Mouse (Mus musculus): ENCODE results near the gene Myod1. TPM values are rescaled to one million over a fixed set of nuclear protein-coding genes. Genes with fewer than 3 reads are reported as not detected.
A peak's percentile ranks its signal among the peaks of the same experiment; 100 is the strongest.

The Myod1 gene
- polyA plus RNA-seq, 1 experiment from 2014 or later = 10.0 TPM

DNA sequence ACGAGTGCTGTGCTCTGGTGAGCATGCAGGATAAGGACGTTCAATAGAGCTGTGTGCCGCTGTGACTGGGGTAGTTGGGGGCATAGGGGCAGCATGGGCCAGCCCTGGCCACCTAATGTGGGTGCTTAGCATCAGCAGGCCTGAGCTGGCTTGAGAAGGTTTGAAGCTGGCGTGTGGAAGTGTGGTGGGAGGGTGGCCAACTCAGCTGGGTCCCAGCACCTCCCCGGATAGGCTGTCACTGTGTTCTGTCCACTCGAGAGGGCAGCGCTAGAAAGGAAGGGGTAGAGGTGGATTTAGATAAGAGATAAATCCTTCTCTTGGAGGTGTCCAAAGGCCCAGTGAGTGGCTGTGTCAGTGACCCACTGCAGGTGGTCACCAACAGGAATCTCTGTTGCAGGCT lies 41.2 kb downstream of the Myod1 start:
- ATAC-seq (ENCODE audit: insufficient read depth, low FRiP score, low TSS enrichment) (no peak), DNase-seq (ENCODE audit: low spot score) (no peak)
- H3K9ac ChIP-seq (ENCODE audit: low read length) = no peak overlapping the region
- H3K27me3 ChIP-seq (ENCODE audit: control insufficient read depth, insufficient read depth, low read length) = no peaks in the 10 kb centered on the region
- H3K4me2 ChIP-seq (ENCODE audit: low read depth) = no peak overlapping the region
- peaks cover 10% of the 10 kb centered on the region for H3K4me1 ChIP-seq (ENCODE audit: control insufficient read depth, insufficient read depth, low read length)
- WGBS = 77% methylated on average over 7 of the region's 7 CpGs
- H3K27ac ChIP-seq (ENCODE audit: low read depth, low read length) = no peak overlapping the region
- no peak overlapping the region for H3K4me3 ChIP-seq (ENCODE audit: low read depth, low read length)
- no peaks in the 10 kb centered on the region for H3K36me3 ChIP-seq (ENCODE audit: control insufficient read depth, insufficient read depth, low read length)
- no peaks in the 10 kb centered on the region for H3K9me3 ChIP-seq (ENCODE audit: control insufficient read depth, low read length)

DNA sequence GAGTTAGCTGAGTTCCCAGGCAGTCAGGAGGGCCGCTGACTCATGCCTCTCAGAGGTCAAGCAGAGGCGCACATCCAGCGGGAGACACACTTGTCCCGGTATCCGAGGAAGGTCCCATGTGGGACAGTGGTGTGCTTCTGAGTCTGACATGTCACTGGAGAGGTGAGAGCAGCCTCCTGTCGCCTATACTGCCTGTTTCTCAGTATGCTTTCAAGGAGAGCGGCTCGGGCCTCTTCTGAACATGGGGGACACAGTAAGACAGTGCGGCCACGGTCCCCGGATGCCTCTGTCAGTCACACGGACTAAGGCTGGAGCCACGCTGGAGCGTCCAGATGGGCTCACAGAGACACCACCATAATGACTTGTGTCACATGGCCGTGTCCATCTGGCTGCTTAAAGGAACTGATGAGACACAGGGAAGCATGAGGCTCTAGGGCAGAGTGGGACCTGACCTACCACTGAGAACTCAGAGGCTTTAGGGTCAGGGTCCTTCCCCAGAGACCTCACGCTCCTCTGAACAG lies 41.9 kb downstream of the Myod1 start:
- H3K9me3 ChIP-seq (ENCODE audit: control insufficient read depth, low read length) = no peaks in the 10 kb centered on the region
- H3K9ac ChIP-seq (ENCODE audit: low read length) = no peak overlapping the region
- no peak overlapping the region for H3K4me3 ChIP-seq (ENCODE audit: low read depth, low read length)
- no peak for ATAC-seq (ENCODE audit: insufficient read depth, low FRiP score, low TSS enrichment)
- H3K4me2 ChIP-seq (ENCODE audit: low read depth) = no peak overlapping the region
- no peaks in the 10 kb centered on the region for H3K27me3 ChIP-seq (ENCODE audit: control insufficient read depth, insufficient read depth, low read length)
- WGBS = 72% methylated on average over 16 of the region's 16 CpGs
- H3K36me3 ChIP-seq (ENCODE audit: control insufficient read depth, insufficient read depth, low read length) = no peaks in the 10 kb centered on the region
- DNase-seq (ENCODE audit: low spot score) = no peak
- H3K4me1 ChIP-seq (ENCODE audit: control insufficient read depth, insufficient read depth, low read length) = peaks cover 12% of the 10 kb centered on the region
- H3K27ac ChIP-seq (ENCODE audit: low read depth, low read length) = no peak overlapping the region

DNA sequence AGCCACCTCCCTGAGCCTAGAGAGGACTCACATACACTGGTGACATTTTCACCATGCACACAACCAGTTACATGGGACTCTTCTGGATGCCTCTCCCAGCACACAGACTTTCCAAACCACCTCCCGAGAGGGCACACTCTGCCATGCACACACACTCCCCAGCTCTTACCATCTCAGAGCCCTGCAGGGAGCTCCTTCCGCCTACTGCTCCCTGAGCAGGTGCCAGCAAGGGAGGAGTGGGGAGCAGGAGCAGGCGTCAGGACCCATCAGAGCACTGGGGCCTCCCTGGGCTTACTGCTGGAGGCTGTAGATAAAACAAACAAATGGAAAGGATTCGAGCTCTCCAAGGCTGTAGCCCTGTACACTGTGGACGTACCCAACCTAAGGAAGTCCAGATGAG lies 45.3 kb downstream of the Myod1 start:
- no peak for ATAC-seq (ENCODE audit: insufficient read depth, low FRiP score, low TSS enrichment)
- Histone ChIP-seq H3K9me3 (ENCODE audit: control insufficient read depth, low read length) (no peaks in the 10 kb centered on the region), H3K27me3 (ENCODE audit: control insufficient read depth, insufficient read depth, low read length) (no peaks in the 10 kb centered on the region), H3K36me3 (ENCODE audit: control insufficient read depth, insufficient read depth, low read length) (no peaks in the 10 kb centered on the region), H3K4me3 (ENCODE audit: low read depth, low read length) (no peak overlapping the region), H3K4me1 (ENCODE audit: control insufficient read depth, insufficient read depth, low read length) (peaks cover 12% of the 10 kb centered on the region), H3K4me2 (ENCODE audit: low read depth) (no peak overlapping the region), H3K9ac (ENCODE audit: low read length) (no peak overlapping the region), H3K27ac (ENCODE audit: low read depth, low read length) (no peak overlapping the region)
- no peak for DNase-seq (ENCODE audit: low spot score)
- WGBS = 61% methylated on average over 5 of the region's 5 CpGs

DNA sequence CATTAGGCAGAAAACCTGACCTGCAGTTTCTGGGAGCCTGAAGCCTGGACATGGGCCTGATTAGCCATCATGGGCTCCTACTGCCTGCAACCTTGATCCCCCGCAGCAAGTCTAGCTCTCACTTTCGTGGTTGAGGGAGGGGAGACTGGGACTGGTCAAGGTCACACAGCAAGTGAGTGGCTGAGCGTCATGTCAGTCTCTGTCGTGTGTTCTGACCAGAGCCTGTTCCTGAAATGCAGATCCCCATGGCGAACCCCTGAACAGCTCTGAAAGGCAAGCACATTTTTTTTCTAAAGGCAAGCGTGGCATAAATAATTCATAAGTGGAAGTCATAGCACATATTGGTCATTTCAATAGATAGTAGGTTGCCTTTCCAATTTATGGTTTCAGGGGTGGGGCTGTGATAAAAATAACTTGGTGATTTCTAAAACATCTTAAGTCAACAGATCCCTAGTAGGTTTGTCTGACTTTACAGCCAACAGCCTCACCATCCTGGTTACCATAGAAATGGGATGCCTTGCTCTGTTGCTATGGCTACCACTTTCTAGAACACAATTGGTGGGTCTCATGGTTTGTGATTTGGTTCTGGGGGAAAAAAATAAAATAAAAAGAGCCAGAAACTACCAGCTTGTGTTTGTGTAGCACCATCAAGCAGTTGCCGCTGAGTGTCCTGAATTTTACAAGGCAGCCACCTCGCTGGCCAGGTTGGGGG lies 45.9 kb downstream of the Myod1 start:
- ATAC-seq (ENCODE audit: insufficient read depth, low FRiP score, low TSS enrichment) (peak; percentile 72), DNase-seq (ENCODE audit: low spot score) (peak; percentile 29)
- WGBS = 59% methylated on average over 8 of the region's 8 CpGs

DNA sequence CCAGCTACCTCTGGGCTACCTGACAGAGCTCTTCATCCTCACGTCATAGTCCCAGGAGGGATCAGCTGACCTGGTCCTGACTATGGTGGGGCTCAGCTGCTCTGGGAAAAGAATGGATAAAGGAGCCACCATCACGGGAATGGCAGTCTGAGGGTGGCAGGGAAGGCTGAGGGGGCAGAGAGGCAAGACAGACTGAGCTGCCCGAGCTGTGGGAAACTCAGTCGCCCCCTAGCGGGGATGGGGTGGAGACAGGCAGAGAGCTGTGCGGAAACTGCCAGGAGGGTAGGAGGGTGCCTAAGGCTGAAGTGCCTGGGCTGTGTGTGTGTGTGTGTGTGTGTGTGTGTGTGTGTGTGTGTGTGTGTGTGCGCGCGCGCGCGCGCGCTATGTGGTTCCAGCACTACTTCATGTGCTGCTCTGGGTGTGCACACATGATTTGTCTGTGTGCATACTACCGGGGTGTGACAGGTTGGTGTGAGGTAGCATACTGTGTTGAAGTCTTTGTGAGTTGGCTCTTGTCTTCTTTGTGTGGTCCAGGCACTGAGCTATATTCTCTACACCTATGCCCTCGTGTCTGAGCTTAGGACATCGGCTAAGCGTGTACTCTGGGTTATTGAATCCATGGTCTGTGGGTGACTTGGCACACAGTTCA lies 46.6 kb downstream of the Myod1 start:
- Histone ChIP-seq H3K4me3 (ENCODE audit: low read depth, low read length) (no peak overlapping the region), H3K27ac (ENCODE audit: low read depth, low read length) (0 out of 2 replicates have a peak overlapping the region, but pooled peaks have one; percentile 1), H3K9me3 (ENCODE audit: control insufficient read depth, low read length) (no peaks in the 10 kb centered on the region), H3K4me2 (ENCODE audit: low read depth) (no peak overlapping the region), H3K9ac (ENCODE audit: low read length) (no peak overlapping the region), H3K27me3 (ENCODE audit: control insufficient read depth, insufficient read depth, low read length) (no peaks in the 10 kb centered on the region), H3K4me1 (ENCODE audit: control insufficient read depth, insufficient read depth, low read length) (peaks cover 12% of the 10 kb centered on the region), H3K36me3 (ENCODE audit: control insufficient read depth, insufficient read depth, low read length) (no peaks in the 10 kb centered on the region)
- WGBS = 68% methylated on average over 18 of the region's 18 CpGs
- DNase-seq (ENCODE audit: low spot score) (peak; percentile 79), ATAC-seq (ENCODE audit: insufficient read depth, low FRiP score, low TSS enrichment) (peak; percentile 77)

More for the DNA sequence above, 45.9 kb downstream of the Myod1 start:
- Histone ChIP-seq H3K4me3 (ENCODE audit: low read depth, low read length) (no peak overlapping the region), H3K27ac (ENCODE audit: low read depth, low read length) (no peak overlapping the region), H3K9me3 (ENCODE audit: control insufficient read depth, low read length) (no peaks in the 10 kb centered on the region), H3K27me3 (ENCODE audit: control insufficient read depth, insufficient read depth, low read length) (no peaks in the 10 kb centered on the region), H3K4me2 (ENCODE audit: low read depth) (no peak overlapping the region), H3K9ac (ENCODE audit: low read length) (no peak overlapping the region), H3K36me3 (ENCODE audit: control insufficient read depth, insufficient read depth, low read length) (no peaks in the 10 kb centered on the region), H3K4me1 (ENCODE audit: control insufficient read depth, insufficient read depth, low read length) (peaks cover 12% of the 10 kb centered on the region)

DNA sequence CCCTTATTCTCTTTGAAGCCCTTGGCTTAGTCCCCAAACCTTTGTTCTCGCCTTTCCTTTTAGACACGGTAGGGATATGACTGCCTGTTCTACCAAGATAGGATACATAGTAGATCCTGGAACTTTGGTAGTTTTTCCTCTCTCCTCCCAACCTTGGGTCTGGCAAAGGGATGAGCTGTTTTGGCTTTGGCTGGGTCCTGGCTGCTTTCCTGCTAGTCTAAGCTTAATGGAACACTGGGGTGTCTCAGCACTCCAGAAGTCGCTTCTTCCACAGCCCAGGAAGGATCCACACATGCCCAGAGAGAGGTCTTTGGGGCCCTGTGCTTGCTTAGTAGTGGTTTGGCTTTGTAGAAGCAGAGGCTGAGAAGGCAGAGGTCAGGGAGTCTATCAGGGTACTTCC lies 47.7 kb downstream of the Myod1 start:
- WGBS = 76% methylated on average over 3 of the region's 3 CpGs
- no peak for ATAC-seq (ENCODE audit: insufficient read depth, low FRiP score, low TSS enrichment)
- DNase-seq (ENCODE audit: low spot score) = no peak
- H3K27me3 ChIP-seq (ENCODE audit: control insufficient read depth, insufficient read depth, low read length) = no peaks in the 10 kb centered on the region
- H3K4me3 ChIP-seq (ENCODE audit: low read depth, low read length) = no peak overlapping the region
- H3K9me3 ChIP-seq (ENCODE audit: control insufficient read depth, low read length) = no peaks in the 10 kb centered on the region
- no peaks in the 10 kb centered on the region for H3K36me3 ChIP-seq (ENCODE audit: control insufficient read depth, insufficient read depth, low read length)
- H3K4me2 ChIP-seq (ENCODE audit: low read depth) = no peak overlapping the region
- H3K27ac ChIP-seq (ENCODE audit: low read depth, low read length) = no peak overlapping the region
- H3K9ac ChIP-seq (ENCODE audit: low read length) = no peak overlapping the region
- H3K4me1 ChIP-seq (ENCODE audit: control insufficient read depth, insufficient read depth, low read length) = peaks cover 12% of the 10 kb centered on the region

DNA sequence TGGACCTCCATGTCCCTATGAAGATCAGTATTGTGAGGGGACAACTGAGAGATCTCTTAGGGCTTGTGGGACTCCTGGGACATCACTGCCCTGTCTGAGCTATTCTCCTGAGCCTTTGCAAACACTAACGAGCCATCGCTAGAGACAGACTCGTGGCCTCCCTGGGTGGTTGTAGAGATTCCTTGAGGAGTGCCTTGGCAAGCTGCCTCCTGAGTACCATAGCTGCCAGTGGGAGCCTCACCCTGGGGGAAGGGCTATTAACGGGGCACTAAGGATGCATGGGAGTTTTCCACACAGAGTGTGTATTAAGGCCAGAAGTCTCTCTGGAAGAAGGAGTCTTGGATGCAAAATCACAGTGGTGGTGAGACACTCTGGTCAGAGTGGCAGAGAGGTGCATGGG lies 48.7 kb downstream of the Myod1 start:
- no peaks in the 10 kb centered on the region for H3K9me3 ChIP-seq (ENCODE audit: control insufficient read depth, low read length)
- 72% methylated on average over 4 of the region's 4 CpGs for WGBS
- DNase-seq (ENCODE audit: low spot score) (no peak), ATAC-seq (ENCODE audit: insufficient read depth, low FRiP score, low TSS enrichment) (no peak)
- H3K27ac ChIP-seq (ENCODE audit: low read depth, low read length) = no peak overlapping the region
- no peak overlapping the region for H3K4me3 ChIP-seq (ENCODE audit: low read depth, low read length)
- no peak overlapping the region for H3K4me2 ChIP-seq (ENCODE audit: low read depth)
- no peaks in the 10 kb centered on the region for H3K36me3 ChIP-seq (ENCODE audit: control insufficient read depth, insufficient read depth, low read length)
- H3K4me1 ChIP-seq (ENCODE audit: control insufficient read depth, insufficient read depth, low read length) = peaks cover 12% of the 10 kb centered on the region
- H3K27me3 ChIP-seq (ENCODE audit: control insufficient read depth, insufficient read depth, low read length) = no peaks in the 10 kb centered on the region
- no peak overlapping the region for H3K9ac ChIP-seq (ENCODE audit: low read length)

All from neural tube, embryonic 11.5 days (tissue).